Mouse (Mus musculus) MEL (cell line): ENCODE results near the gene Pdk2. TPM values are rescaled to one million over a fixed set of nuclear protein-coding genes. Genes with fewer than 3 reads are reported as not detected.

Source experiments
- DNase-seq: peaks from one replicate; pipeline ENCODE4 v3.0.0; 2011; ENCODE audit warnings: low read depth, low spot score
- H3K27ac ChIP-seq: 2 replicates; pipeline ENCODE4 v1.5.1; 2012; ENCODE audit warnings: low read depth, mild to moderate bottlenecking, control low read depth, low read length, moderate library complexity; ENCODE audit not compliant: control insufficient read depth
- H3K27me3 ChIP-seq, 2 experiments: fragments of 150-350 bp in 1 of 2; sonication (generic) in 1 of 2; 2 replicates each; pipeline ENCODE4 v1.6.1; 2012; ENCODE audit warnings: low read length in 2 of 2, mild to moderate bottlenecking in 2 of 2, improper control_type of control experiment in 1 of 2, moderate library complexity in 1 of 2; ENCODE audit not compliant: insufficient read depth in 2 of 2, control insufficient read depth in 1 of 2
- H3K36me3 ChIP-seq, 2 experiments: 2 replicates each; pipeline ENCODE4 v1.6.1; 2012 to 2014; ENCODE audit warnings: low read length in 2 of 2, improper control_type of control experiment in 1 of 2, inconsistent platforms in 1 of 2, mild to moderate bottlenecking in 1 of 2; ENCODE audit not compliant: insufficient read depth in 2 of 2, control insufficient read depth in 1 of 2
- H3K4me1 ChIP-seq, 2 experiments: fragments of 150-350 bp in 1 of 2; sonication (generic) in 1 of 2; 2 replicates each; pipeline ENCODE4 v1.6.1; 2012; ENCODE audit warnings: low read length in 2 of 2, improper control_type of control experiment in 1 of 2, mild to moderate bottlenecking in 1 of 2; ENCODE audit not compliant: insufficient read depth in 2 of 2, control insufficient read depth in 1 of 2
- H3K4me3 ChIP-seq, 2 experiments: fragments of 150-350 bp in 1 of 2; sonication (generic) in 1 of 2; 2 replicates each; pipeline ENCODE4 v1.5.1; 2012; ENCODE audit warnings: low read depth in 2 of 2, low read length in 2 of 2, mild to moderate bottlenecking in 2 of 2, moderate library complexity in 2 of 2, control low read depth in 1 of 2, improper control_type of control experiment in 1 of 2; ENCODE audit not compliant: control insufficient read depth in 1 of 2, insufficient read depth in 1 of 2
- H3K79me2 ChIP-seq: 2 replicates; pipeline ENCODE4 v1.6.1; 2012; ENCODE audit warnings: mild to moderate bottlenecking, low read length, moderate library complexity; ENCODE audit not compliant: control insufficient read depth, poor library complexity, insufficient read depth
- H3K9ac ChIP-seq: 2 replicates; pipeline ENCODE4 v1.6.1; 2012; ENCODE audit warnings: low read depth, mild to moderate bottlenecking, control low read depth, low read length, moderate library complexity; ENCODE audit not compliant: control insufficient read depth, poor library complexity, severe bottlenecking
- H3K9me3 ChIP-seq: fragments of 150-350 bp; sonication (generic); replicated peaks from 2 replicates; pipeline ENCODE4 v1.6.1; 2012; ENCODE audit warnings: mild to moderate bottlenecking, low read length, improper control_type of control experiment, moderate library complexity; ENCODE audit not compliant: insufficient read depth
- BHLHE40 ChIP-seq: IDR thresholded peaks from 2 replicates; pipeline ENCODE4 v1.6.1; 2012; ENCODE audit warnings: low read depth, mild to moderate bottlenecking, inconsistent platforms, low read length, improper control_type of control experiment, borderline replicate concordance
- CHD1 ChIP-seq: IDR thresholded peaks from 2 replicates; pipeline ENCODE4 v1.6.1; 2012; ENCODE audit warnings: low read depth, mild to moderate bottlenecking, inconsistent platforms, low read length, improper control_type of control experiment
- CTCF ChIP-seq, 3 experiments: IDR thresholded peaks in 2 of 3; conservative IDR thresholded peaks in 1 of 3; 2 replicates each; pipeline ENCODE4 v1.5.1; 2011 to 2012; ENCODE audit warnings: low read length in 3 of 3, low read depth in 2 of 3, mild to moderate bottlenecking in 2 of 3, improper control_type of control experiment in 1 of 3, inconsistent platforms in 1 of 3, mixed read lengths in 1 of 3, moderate library complexity in 1 of 3; ENCODE audit not compliant: control insufficient read depth in 1 of 3, insufficient read depth in 1 of 3, poor library complexity in 1 of 3, severe bottlenecking in 1 of 3
- ETS1 ChIP-seq: IDR thresholded peaks from 2 replicates; pipeline ENCODE4 v1.6.1; 2012; ENCODE audit warnings: low read depth, mild to moderate bottlenecking, inconsistent platforms, low read length, improper control_type of control experiment, moderate library complexity
- GATA1 ChIP-seq: IDR thresholded peaks from 2 replicates; pipeline ENCODE4 v1.6.1; 2011; ENCODE audit warnings: low read depth, low read length, improper control_type of control experiment
- HCFC1 ChIP-seq: IDR thresholded peaks from 2 replicates; pipeline ENCODE4 v1.6.1; 2012; ENCODE audit warnings: low read depth, mild to moderate bottlenecking, inconsistent platforms, low read length, improper control_type of control experiment, moderate library complexity
- JUND ChIP-seq: IDR thresholded peaks from 2 replicates; pipeline ENCODE4 v1.6.1; 2011; ENCODE audit warnings: low read depth, mild to moderate bottlenecking, improper control_type of control experiment, low read length
- KAT2A ChIP-seq: conservative IDR thresholded peaks from 2 replicates; pipeline ENCODE4 v1.6.1; 2012; ENCODE audit warnings: low read depth, low read length, improper control_type of control experiment, inconsistent platforms
- MAX ChIP-seq: IDR thresholded peaks from 2 replicates; pipeline ENCODE4 v1.6.1; 2011; ENCODE audit warnings: low read length, improper control_type of control experiment
- MAZ ChIP-seq: IDR thresholded peaks from 2 replicates; pipeline ENCODE4 v1.6.1; 2012; ENCODE audit warnings: low read depth, mild to moderate bottlenecking, inconsistent platforms, low read length, improper control_type of control experiment
- MXI1 ChIP-seq: IDR thresholded peaks from 2 replicates; pipeline ENCODE4 v1.6.1; 2011; ENCODE audit warnings: mild to moderate bottlenecking, low read depth, low read length, improper control_type of control experiment
- MYC ChIP-seq: IDR thresholded peaks from 2 replicates; pipeline ENCODE4 v1.6.1; 2011; ENCODE audit warnings: low read depth, mild to moderate bottlenecking, low read length, improper control_type of control experiment, moderate library complexity
- POLR2A ChIP-seq, 2 experiments: IDR thresholded peaks; 2 replicates each; pipeline ENCODE4 v1.6.1; 2011 to 2012; ENCODE audit warnings: low read length in 2 of 2, mild to moderate bottlenecking in 2 of 2, control low read depth in 1 of 2, improper control_type of control experiment in 1 of 2, low read depth in 1 of 2, moderate library complexity in 1 of 2; ENCODE audit not compliant: control insufficient read depth in 1 of 2, insufficient read depth in 1 of 2, poor library complexity in 1 of 2
- POLR2AphosphoS5 ChIP-seq: IDR thresholded peaks from 2 replicates; pipeline ENCODE4 v1.6.1; 2012; ENCODE audit warnings: low read depth, borderline replicate concordance, mild to moderate bottlenecking, inconsistent platforms, low read length, moderate library complexity, mixed read lengths
- SIN3A ChIP-seq: IDR thresholded peaks from 2 replicates; pipeline ENCODE4 v1.6.1; 2012; ENCODE audit warnings: low read length, improper control_type of control experiment, inconsistent platforms
- SMC3 ChIP-seq: IDR thresholded peaks from 2 replicates; pipeline ENCODE4 v1.6.1; 2011; ENCODE audit warnings: low read depth, low read length, improper control_type of control experiment
- TAL1 ChIP-seq: IDR thresholded peaks from 2 replicates; pipeline ENCODE4 v1.6.1; 2012; ENCODE audit warnings: mild to moderate bottlenecking, inconsistent platforms, low read length, moderate library complexity, mixed read lengths
- TBP ChIP-seq: IDR thresholded peaks from 2 replicates; pipeline ENCODE4 v1.8.0; 2011; ENCODE audit warnings: low read depth, low read length, improper control_type of control experiment
- USF1 ChIP-seq: IDR thresholded peaks from 2 replicates; pipeline ENCODE4 v1.6.1; 2014; ENCODE audit warnings: low read depth, mild to moderate bottlenecking, inconsistent platforms, low read length, improper control_type of control experiment, moderate library complexity
- USF2 ChIP-seq, 2 experiments: IDR thresholded peaks; 2 replicates each; pipeline ENCODE4 v1.6.1; 2011 to 2012; ENCODE audit warnings: improper control_type of control experiment in 2 of 2, low read length in 2 of 2, borderline replicate concordance in 1 of 2, inconsistent platforms in 1 of 2, low read depth in 1 of 2, mild to moderate bottlenecking in 1 of 2; ENCODE audit not compliant: insufficient read depth in 1 of 2
- ZKSCAN1 ChIP-seq: IDR thresholded peaks from 2 replicates; pipeline ENCODE4 v1.6.1; 2012; ENCODE audit warnings: low read depth, mild to moderate bottlenecking, inconsistent platforms, low read length, improper control_type of control experiment, moderate library complexity
- ZMIZ1 ChIP-seq: IDR thresholded peaks from 2 replicates; pipeline ENCODE4 v1.6.1; 2012; ENCODE audit warnings: low read depth, mild to moderate bottlenecking, inconsistent platforms, low read length, improper control_type of control experiment, moderate library complexity
- ZNF384 ChIP-seq: IDR thresholded peaks from 2 replicates; pipeline ENCODE4 v1.6.1; 2012; ENCODE audit warnings: low read depth, mild to moderate bottlenecking, inconsistent platforms, low read length, improper control_type of control experiment
- polyA plus RNA-seq, 2 experiments: library from polyadenylated mRNA; stranded (reverse) in 1 of 2; unstranded in 1 of 2; fragments of >175 nt in 1 of 2; fragments of >200 nt in 1 of 2; gene quantifications; 2 replicates each; pipeline versions ENCODE4 v1.2.1 to v1.2.4; 2012; ENCODE audit warnings: low replicate concordance in 2 of 2, low read depth in 1 of 2; ENCODE audit not compliant: insufficient read length in 2 of 2, insufficient read depth in 1 of 2, missing spikeins in 1 of 2
- total RNA-seq: library from RNA; depleted of rRNA; stranded (reverse); fragments of 300-350 nt; gene quantifications from 2 replicates; pipeline ENCODE4 v1.2.3, GENCODE M21; 2012

Gene Pdk2
- total and polyA plus RNA-seq, 3 experiments, result 0.81 to 8.0 TPM; not detected in 1

- no peaks in the 10 kb centered on the region for H3K27me3 ChIP-seq
- TF ChIP-seq CTCF (IDR thresholded peaks at IDR 0.05 in 2 of 3, conservative IDR thresholded peaks at IDR 0.05 in 1 of 3; ENCODE audit: control insufficient read depth in 1 of 3, insufficient read depth in 1 of 3, low read depth in 2 of 3, low read length in 3 of 3, poor library complexity in 1 of 3, severe bottlenecking in 1 of 3) (no peak), TBP (no peak), USF2 (IDR thresholded peaks at IDR 0.05; ENCODE audit: borderline replicate concordance in 1 of 2, insufficient read depth in 1 of 2, low read depth in 1 of 2, low read length in 2 of 2) (no peak), MYC (no peak), JUND (no peak), ZKSCAN1 (no peak), ZMIZ1 (no peak), SMC3 (no peak), CHD1 (no peak), POLR2A (IDR thresholded peaks at IDR 0.05; ENCODE audit: control insufficient read depth in 1 of 2, insufficient read depth in 1 of 2, low read depth in 1 of 2, low read length in 2 of 2, poor library complexity in 1 of 2) (no peak; a peak in 1 of 4 replicates), GATA1 (no peak), HCFC1 (no peak), BHLHE40 (no peak), ETS1 (no peak), POLR2AphosphoS5 (no peak), SIN3A (no peak), ZNF384 (no peak)
- TF ChIP-seq, all 39 proteins: peak for 0
- H3K79me2 ChIP-seq, result no peaks in the 10 kb centered on the region
- no peak overlapping the region for H3K4me3 ChIP-seq
- H3K27ac ChIP-seq, result no peak overlapping the region
- no peaks in the 10 kb centered on the region for H3K9me3 ChIP-seq
- DNase-seq, result no peak
- no peaks in the 10 kb centered on the region for H3K4me1 ChIP-seq
- H3K9ac ChIP-seq, result no peak overlapping the region
- peaks cover 0 to 2% of the 10 kb centered on the region in 2 experiments; a peak in 1 of 4 replicates for H3K36me3 ChIP-seq
Observed at GRCm38 (mm10) chr11:95024439-95025184, 16.5 kb downstream of the Pdk2 start.

GRCm38 (mm10) chr11:95023481-95023880 lies 17.7 kb downstream of the Pdk2 start:
- H3K79me2 ChIP-seq, result no peaks in the 10 kb centered on the region
- H3K9me3 ChIP-seq, result no peaks in the 10 kb centered on the region
- TF ChIP-seq TAL1 (no peak), SMC3 (no peak), MAX (no peak), USF1 (no peak), MAZ (no peak), POLR2AphosphoS5 (no peak), CHD1 (no peak), MXI1 (no peak), KAT2A (no peak)
- H3K4me1 ChIP-seq, result no peaks in the 10 kb centered on the region
- H3K27ac ChIP-seq, result no peak overlapping the region
- H3K4me3 ChIP-seq, result no peak overlapping the region
- no peak for DNase-seq
- no peaks in the 10 kb centered on the region for H3K27me3 ChIP-seq
- H3K9ac ChIP-seq, result no peak overlapping the region
- peaks cover 0 to 3% of the 10 kb centered on the region in 2 experiments; a peak in 1 of 4 replicates for H3K36me3 ChIP-seq
